Comparison of ENCODE assay signal across 16 mouse cellular contexts in genomic region chr9:105368605-105369004, GRCm38 (mm10). TPM values are rescaled to one million over a fixed set of nuclear protein-coding genes. Genes with fewer than 3 reads are reported as not detected.
"Had no signal": no experiment of that assay in that cellular context is flagged by ENCODE, and none has a peak within 500 bp of the region (broad histone marks: within the 10 kb centered on the region; RNA-seq: fewer than 3 reads in every experiment).

No protein-coding gene starts in this region.

- H3K27me3 ChIP-seq: limb, embryonic 15.5 days; liver, embryonic 12.5 days; megakaryocyte, embryonic 14.5 days; midbrain, embryonic 15.5 days; neural tube, embryonic 13.5 days had no signal

- H3K9ac ChIP-seq: limb, embryonic 15.5 days; liver, embryonic 12.5 days; lung, embryonic 14.5 days; midbrain, embryonic 15.5 days; neural tube, embryonic 13.5 days had no signal

- H3K27ac ChIP-seq: limb, embryonic 15.5 days; liver, embryonic 12.5 days; macrophage; midbrain, embryonic 15.5 days; neural tube, embryonic 13.5 days; stomach, postnatal 0 days had no signal

- H3K4me3 ChIP-seq: limb, embryonic 15.5 days; liver, embryonic 12.5 days; megakaryocyte, embryonic 14.5 days; midbrain, embryonic 15.5 days; neural tube, embryonic 13.5 days had no signal

- H3K9me3 ChIP-seq: limb, embryonic 15.5 days; liver, embryonic 12.5 days; megakaryocyte, embryonic 14.5 days; midbrain, embryonic 15.5 days; neural tube, embryonic 13.5 days had no signal

- H3K4me2 ChIP-seq: limb, embryonic 15.5 days; liver, embryonic 12.5 days; lung, embryonic 14.5 days; midbrain, embryonic 11.5 days; midbrain, embryonic 15.5 days; neural tube, embryonic 13.5 days had no signal

- H3K4me1 ChIP-seq: limb, embryonic 15.5 days; liver, embryonic 12.5 days; megakaryocyte, embryonic 14.5 days; midbrain, embryonic 15.5 days had no signal

- H3K36me3 ChIP-seq: limb, embryonic 15.5 days; liver, embryonic 12.5 days; midbrain, embryonic 15.5 days; neural tube, embryonic 13.5 days had no signal

- DNase-seq: kidney, postnatal 25 days; layer of hippocampus, adult 9-11 months; layer of hippocampus, postnatal 36 days; lung, embryonic 14.5 days; lung, postnatal 10 days; right cerebral cortex, postnatal 14 days; thymus, postnatal 14 days had no signal

RNA-seq across cellular contexts. Expression of gene Nek11, which starts 26.7 kb away (rescaled TPM):
- polyA plus RNA-seq: liver, embryonic 16.5 days; macrophage had no signal
